Mouse (Mus musculus) intestine, embryonic 15.5 days (tissue): ENCODE results near the gene Dph1. TPM values are rescaled to one million over a fixed set of nuclear protein-coding genes. Genes with fewer than 3 reads are reported as not detected.

Source experiments
- ATAC-seq: fragments of 200-750 bp; cut with Nextera tagmentation; 2 replicates; pipeline ENCODE4 v1.8.0; 2017; ENCODE audit warnings: moderate TSS enrichment, moderate library complexity
- H3K27ac ChIP-seq: fragments of 300-500 bp; sonication (generic); 2 replicates; pipeline ENCODE4 v1.5.1; 2015; ENCODE audit warnings: mild to moderate bottlenecking, inconsistent platforms
- H3K27me3 ChIP-seq: fragments of 300-500 bp; sonication (generic); replicated peaks from 2 replicates; pipeline ENCODE4 v1.6.1; 2015; ENCODE audit warnings: inconsistent platforms
- H3K36me3 ChIP-seq: fragments of 300-500 bp; sonication (generic); 2 replicates; pipeline ENCODE4 v1.6.1; 2015; ENCODE audit warnings: inconsistent platforms
- H3K4me1 ChIP-seq: fragments of 300-500 bp; sonication (generic); replicated peaks from 2 replicates; pipeline ENCODE4 v1.6.1; 2015; ENCODE audit warnings: inconsistent platforms
- H3K4me2 ChIP-seq: fragments of 300-500 bp; sonication (generic); replicated peaks from 2 replicates; pipeline ENCODE4 v1.6.1; 2015; ENCODE audit warnings: mild to moderate bottlenecking, inconsistent platforms
- H3K4me3 ChIP-seq: fragments of 300-500 bp; sonication (generic); replicated peaks from 2 replicates; pipeline ENCODE4 v1.5.1; 2015; ENCODE audit warnings: inconsistent platforms
- H3K9ac ChIP-seq: fragments of 300-500 bp; sonication (generic); 2 replicates; pipeline ENCODE4 v1.6.1; 2015; ENCODE audit warnings: inconsistent platforms
- H3K9me3 ChIP-seq: fragments of 300-500 bp; sonication (generic); 2 replicates; pipeline ENCODE4 v1.6.1; 2016; ENCODE audit warnings: inconsistent platforms
- WGBS: fragments of 180-500 bp; shearing (Covaris S2); methylation state at CpG from one replicate; pipeline ENCODE4 v1.1.7; 2015; 5-methylcytosine and 5-hydroxymethylcytosine counted together
- microRNA counts: library from miRNA; unstranded; fragments of <30 nt; microRNA quantifications from one replicate; lab custom pipeline; 2016
- polyA plus RNA-seq: library from polyadenylated mRNA; unstranded; fragments of >200 nt; fragmentation: Nextera tagmentation; extraction: Ambion mirVana; gene quantifications from 2 replicates; pipeline ENCODE4 v1.2.1, GENCODE M21; 2015

Gene Dph1
- polyA plus RNA-seq, 1 experiment from 2014 or later = 23.8 TPM

DNA sequence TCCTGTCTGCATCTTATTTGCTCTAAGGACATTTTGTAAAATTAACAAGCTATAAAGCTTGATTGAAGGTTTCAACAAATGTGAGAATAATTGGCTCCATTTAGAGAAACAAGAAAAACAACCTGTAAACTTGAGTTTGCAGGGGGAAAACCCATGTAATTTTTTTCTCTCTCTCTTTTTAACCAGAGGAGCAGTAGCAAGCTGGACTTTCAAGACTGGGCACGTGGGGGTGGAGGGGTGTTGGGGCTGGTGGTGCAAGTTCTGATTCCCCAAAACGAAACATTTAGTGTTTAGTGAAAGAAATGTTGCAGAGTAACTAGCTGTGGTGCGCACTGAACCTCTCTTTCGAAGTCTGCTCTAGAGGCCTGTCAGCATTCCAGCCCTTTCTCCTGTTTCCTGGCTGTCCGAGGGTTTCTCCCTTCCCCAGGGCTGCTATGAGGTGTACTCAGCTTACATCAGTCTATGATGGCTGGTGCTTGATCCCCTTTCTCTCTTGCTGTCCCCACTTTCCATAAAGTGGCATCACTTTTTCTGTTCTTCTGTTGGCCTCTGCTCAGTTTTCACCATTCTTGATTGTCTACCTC, 56.5 kb downstream of the Dph1 start:
- Histone ChIP-seq H3K9me3 (no peaks in the 10 kb centered on the region), H3K9ac (no peak overlapping the region), H3K36me3 (no peaks in the 10 kb centered on the region), H3K4me2 (no peak overlapping the region), H3K27ac (peak overlapping the region; percentile 60; the same call in 1 of the 2 replicates), H3K4me1 (peaks cover 29% of the 10 kb centered on the region), H3K27me3 (no peaks in the 10 kb centered on the region), H3K4me3 (no peak overlapping the region)
- no peak for ATAC-seq
- 60% methylated on average over 5 of the region's 5 CpGs for WGBS

DNA sequence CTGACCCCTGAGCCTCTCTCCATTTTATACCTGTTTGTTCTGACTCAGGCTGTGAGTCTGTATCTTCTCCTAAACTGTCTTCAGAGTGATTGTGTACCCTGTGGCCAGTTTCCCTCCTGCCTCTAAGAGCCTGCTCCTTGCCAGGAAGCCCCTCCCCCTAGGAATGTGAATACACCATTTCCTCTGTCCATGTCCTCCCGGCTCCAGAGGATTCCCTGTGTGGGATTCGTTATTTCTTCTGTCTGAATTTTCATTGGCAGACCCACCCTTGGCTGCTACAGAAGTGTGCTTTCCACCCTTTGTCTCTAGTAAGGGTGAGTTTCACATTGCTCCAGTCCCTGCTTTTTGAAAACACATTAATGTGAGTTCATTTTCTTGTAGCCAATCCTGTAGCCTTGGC, 57.1 kb downstream of the Dph1 start:
- no peak overlapping the region for H3K4me2 ChIP-seq
- H3K27me3 ChIP-seq = no peaks in the 10 kb centered on the region
- no peak overlapping the region for H3K9ac ChIP-seq
- H3K9me3 ChIP-seq = no peaks in the 10 kb centered on the region
- H3K27ac ChIP-seq = peak overlapping the region; percentile 60
- no peaks in the 10 kb centered on the region for H3K36me3 ChIP-seq
- ATAC-seq = peak; percentile 74
- H3K4me3 ChIP-seq = no peak overlapping the region
- peaks cover 23% of the 10 kb centered on the region for H3K4me1 ChIP-seq
- 6% methylated on average over 2 of the region's 2 CpGs for WGBS

GRCm38 (mm10) chr11:75133391-75133790, 57.6 kb downstream of the Dph1 start:
- Histone ChIP-seq H3K9ac (no peak overlapping the region), H3K27me3 (no peaks in the 10 kb centered on the region), H3K4me2 (no peak overlapping the region), H3K4me3 (no peak overlapping the region), H3K9me3 (no peaks in the 10 kb centered on the region), H3K27ac (peak overlapping the region; percentile 60), H3K36me3 (no peaks in the 10 kb centered on the region), H3K4me1 (peaks cover 18% of the 10 kb centered on the region; the same call in 1 of the 2 replicates)
- 80% methylated on average over 5 of the region's 5 CpGs for WGBS
- no peak for ATAC-seq

DNA sequence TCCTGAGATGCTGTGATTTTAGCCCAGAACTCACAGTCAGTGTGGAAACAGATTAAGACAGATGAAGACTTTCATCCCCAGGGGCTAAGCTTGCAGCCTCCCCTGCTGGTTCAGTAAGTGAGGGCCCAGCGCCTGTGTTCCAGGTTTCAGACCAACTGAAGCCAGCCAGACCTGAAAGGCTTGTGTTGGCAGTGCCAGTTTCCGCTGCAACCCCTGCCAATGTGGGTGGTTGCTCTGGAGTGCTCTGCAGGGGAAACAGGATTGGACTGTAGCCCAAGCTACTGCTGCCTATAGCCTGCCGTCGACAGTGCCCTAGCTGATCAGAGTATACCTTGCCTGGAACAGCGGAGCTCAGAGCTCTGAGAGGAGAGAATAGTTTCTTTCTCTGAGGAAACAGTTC, 58.8 kb downstream of the Dph1 start:
- no peak overlapping the region for H3K27ac ChIP-seq
- no peak for ATAC-seq
- H3K4me2 ChIP-seq = no peak overlapping the region
- 82% methylated on average over 5 of the region's 5 CpGs for WGBS
- H3K9ac ChIP-seq = no peak overlapping the region
- no peaks in the 10 kb centered on the region for H3K9me3 ChIP-seq
- H3K27me3 ChIP-seq = no peaks in the 10 kb centered on the region
- H3K4me1 ChIP-seq = peaks cover 18% of the 10 kb centered on the region; the same call in 1 of the 2 replicates
- no peak overlapping the region for H3K4me3 ChIP-seq
- no peaks in the 10 kb centered on the region for H3K36me3 ChIP-seq

- WGBS = 82% methylated on average over 4 of the region's 4 CpGs
- Histone ChIP-seq H3K9ac (no peak overlapping the region), H3K27ac (no peak overlapping the region), H3K27me3 (no peaks in the 10 kb centered on the region), H3K4me2 (no peak overlapping the region), H3K36me3 (no peaks in the 10 kb centered on the region), H3K9me3 (no peaks in the 10 kb centered on the region), H3K4me3 (no peak overlapping the region), H3K4me1 (peaks cover 16% of the 10 kb centered on the region; the same call in 1 of the 2 replicates)
- ATAC-seq = no peak
Observed at GRCm38 (mm10) chr11:75131300-75131699, 59.7 kb downstream of the Dph1 start.

DNA sequence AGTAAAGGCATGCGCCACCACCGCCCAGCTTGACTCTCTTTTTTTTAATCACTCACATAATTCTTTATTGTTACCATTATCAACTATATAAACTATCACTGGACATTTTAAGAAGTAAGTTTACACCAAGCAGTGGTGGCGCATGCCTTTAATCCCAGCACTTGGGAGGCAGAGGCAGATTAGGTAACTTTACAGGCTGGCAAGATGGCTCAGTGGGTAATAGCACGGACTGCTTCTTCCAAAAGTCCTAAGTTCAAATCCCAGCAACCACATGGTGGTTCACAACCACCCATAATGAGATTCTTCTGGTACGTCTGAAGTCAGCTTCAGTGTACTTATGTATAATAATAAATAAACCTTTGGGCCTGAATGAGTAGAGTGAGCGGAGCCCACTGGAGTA, 61.6 kb downstream of the Dph1 start:
- WGBS = 92% methylated on average over 6 of the region's 6 CpGs
- Histone ChIP-seq H3K4me2 (no peak overlapping the region), H3K4me1 (peaks cover 12% of the 10 kb centered on the region; the same call in 1 of the 2 replicates), H3K9me3 (no peaks in the 10 kb centered on the region), H3K27ac (no peak overlapping the region), H3K27me3 (no peaks in the 10 kb centered on the region), H3K36me3 (no peaks in the 10 kb centered on the region), H3K4me3 (no peak overlapping the region), H3K9ac (no peak overlapping the region)
- ATAC-seq = no peak

MicroRNA genes within 50 kb of the gene (microRNA counts, 519-probe panel; counts per million panel counts)
- microRNA mmu-miR-132 (lab: Ali Mortazavi, UCI) (2,783 counts per million, percentile 71 among the panel's probes with 10 or more counts), microRNA mmu-miR-212 (lab: Ali Mortazavi, UCI) (97.1 counts per million, percentile 29 among the panel's probes with 10 or more counts)

Other genes starting within 250 kb of the Dph1 start
- gene Hic1, start 21.7 kb downstream of the Dph1 start, polyA plus RNA-seq = 20.3 and 22.0 TPM in 2 replicates
- gene Ovca2, start 12.4 kb downstream of the Dph1 start, polyA plus RNA-seq = 21.3 and 21.4 TPM in 2 replicates
- gene Rtn4rl1, start 2.5 kb upstream of the Dph1 start, polyA plus RNA-seq = 1.7 and 1.8 TPM in 2 replicates
- gene Rpa1, start 157.1 kb upstream of the Dph1 start, polyA plus RNA-seq = 86.2 and 100 TPM in 2 replicates
- 9.2 and 9.3 TPM in 2 replicates for gene Smyd4, start 157.2 kb upstream of the Dph1 start, polyA plus RNA-seq
- 41.1 and 48.0 TPM in 2 replicates for gene Serpinf1, start 231.5 kb upstream of the Dph1 start, polyA plus RNA-seq
- 20.4 and 26.4 TPM in 2 replicates for gene Serpinf2, start 248.3 kb upstream of the Dph1 start, polyA plus RNA-seq